Mouse (Mus musculus) T-helper 2 cell (primary cell): ENCODE data around the gene Ankrd45.
"Not testable (repeated sequence)": the region's sequence is repeated elsewhere in the genome, so short reads cannot be mapped to it uniquely, and the experiment has no call there.

Experiments used
- in situ Hi-C: fragments of 300-600 bp; cut with MboI, MseI; formaldehyde crosslinking; loops from one replicate; pipeline ENCODE4 v1.15.1; 2025; ENCODE audit warnings: high pct_unique_total_duplicates

Ankrd45 gene

DNA sequence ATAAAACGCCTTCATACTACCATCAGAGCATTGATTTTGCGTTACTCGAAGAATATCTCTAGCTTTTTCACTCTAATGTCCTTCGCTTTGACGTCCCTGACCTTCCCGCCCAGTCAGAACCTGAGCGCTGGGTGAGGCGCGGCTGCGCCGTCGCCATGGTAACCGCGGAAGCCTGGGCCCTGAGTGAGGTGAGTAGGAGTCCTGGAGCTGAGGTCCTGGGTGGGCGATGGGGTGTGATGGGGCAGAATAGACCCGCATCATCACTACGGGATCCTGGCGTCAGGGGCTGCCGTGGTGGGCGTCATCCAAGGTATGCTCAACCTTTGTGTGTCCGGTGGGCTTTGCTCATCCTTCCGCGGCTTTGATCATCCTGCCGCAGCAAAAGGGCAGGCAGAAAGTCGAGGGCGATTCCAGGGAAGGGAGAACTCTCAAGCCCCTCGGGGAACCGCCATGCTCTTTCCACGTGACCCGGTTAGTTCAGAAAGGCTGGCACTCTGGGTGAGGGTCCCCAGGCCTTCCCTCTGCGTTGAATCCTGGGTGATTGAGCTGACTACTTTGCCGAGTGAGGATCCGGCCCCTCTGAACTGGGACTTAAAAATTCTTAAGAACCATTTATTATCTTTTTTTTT, at the start of gene Ankrd45:
Gene Ankrd45 (plus strand): TSS at position 161 of the 629 bp plus-strand sequence.
- in situ Hi-C loops, result no loop called here

DNA sequence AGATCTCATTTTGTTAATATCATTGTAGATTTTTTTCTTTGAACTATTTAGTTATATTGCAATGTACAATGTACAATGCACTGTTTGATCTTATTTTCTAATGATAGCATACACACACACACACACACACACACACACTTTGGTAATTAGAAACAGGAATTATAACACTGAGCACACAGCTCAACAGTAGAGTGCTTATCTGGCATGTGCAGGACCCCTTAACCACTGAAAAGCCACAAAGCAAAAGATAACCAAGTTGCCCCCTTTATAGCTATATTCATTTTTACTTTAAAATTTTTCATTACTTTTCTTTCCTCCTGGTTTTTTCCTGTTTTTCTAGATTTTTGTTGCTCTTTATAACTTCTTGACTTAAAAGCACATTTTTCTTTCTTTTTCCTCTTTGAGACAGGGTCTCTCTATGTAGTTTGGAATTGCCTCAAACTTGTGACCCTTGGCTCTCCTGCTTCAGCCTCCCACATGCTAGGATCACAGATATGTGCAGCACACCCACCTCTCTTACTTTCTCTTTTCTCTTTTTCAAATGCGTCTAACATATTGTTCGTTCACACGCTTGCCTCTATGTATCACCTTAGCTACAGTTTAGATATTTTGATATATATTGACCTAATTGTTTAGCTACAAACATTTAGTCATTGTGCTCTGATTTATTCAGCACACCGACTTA, 42.6 kb upstream of the Ankrd45 start:
- in situ Hi-C loops, result no loop called here

DNA sequence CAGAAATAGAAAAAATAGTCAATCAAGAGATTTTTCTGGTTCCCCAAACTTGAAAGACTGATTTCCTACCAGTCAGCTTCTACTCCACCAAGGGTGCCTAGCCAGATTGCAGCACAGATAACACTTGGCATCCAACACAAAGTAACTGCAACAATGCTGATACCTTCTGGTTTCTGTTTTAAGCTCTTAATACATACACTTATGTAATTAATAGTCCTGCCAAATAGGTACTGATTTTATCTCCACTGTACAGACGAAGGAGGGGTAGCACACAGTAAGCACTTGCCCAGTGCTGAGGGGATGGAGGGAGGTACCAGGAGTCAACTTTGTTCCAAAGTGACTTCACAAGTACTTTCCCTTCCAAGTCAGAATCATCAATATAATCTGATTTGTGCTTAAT, 38.6 kb upstream of the Ankrd45 start:
- in situ Hi-C loops, result no loop called here

DNA sequence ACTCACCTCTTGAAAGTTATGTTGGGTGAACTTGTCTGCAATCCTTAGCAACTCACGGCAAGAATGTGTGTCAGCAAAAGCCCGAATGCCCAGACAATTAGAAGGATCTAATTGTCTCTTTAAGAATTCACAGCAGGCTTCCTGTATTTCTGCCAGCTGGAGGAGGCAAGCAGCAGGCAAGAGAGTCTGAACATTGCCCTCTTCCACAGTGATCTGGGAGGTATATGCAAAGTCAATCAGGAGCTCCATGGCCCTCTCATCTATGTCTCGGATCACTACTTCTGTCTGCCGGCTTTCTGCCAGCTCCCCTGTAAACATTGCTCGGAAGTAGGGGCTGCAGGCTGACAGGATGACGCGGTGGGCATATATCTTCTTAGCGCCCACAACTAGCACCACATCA, 33.3 kb upstream of the Ankrd45 start:
- in situ Hi-C loops, result no loop called here

DNA sequence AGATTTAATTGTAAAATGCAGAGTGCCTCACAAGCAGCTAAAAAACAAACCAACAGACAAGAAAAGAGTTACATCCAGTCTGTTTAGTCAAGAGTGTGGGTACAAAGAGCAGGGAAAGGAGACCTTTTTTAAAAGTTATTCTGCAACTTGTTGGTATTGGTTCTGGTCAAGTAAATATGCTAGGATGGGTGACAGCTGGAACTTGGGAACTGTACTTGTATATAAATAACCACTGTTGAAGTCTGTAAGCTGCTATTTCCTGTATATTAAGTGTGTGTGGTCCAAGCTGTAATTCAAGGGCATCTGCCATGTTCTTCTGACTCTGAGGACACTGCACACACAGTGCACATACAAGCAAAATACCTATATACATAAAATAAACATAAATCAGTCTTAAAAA, 27.9 kb upstream of the Ankrd45 start:
- in situ Hi-C loops, result no loop called here

DNA sequence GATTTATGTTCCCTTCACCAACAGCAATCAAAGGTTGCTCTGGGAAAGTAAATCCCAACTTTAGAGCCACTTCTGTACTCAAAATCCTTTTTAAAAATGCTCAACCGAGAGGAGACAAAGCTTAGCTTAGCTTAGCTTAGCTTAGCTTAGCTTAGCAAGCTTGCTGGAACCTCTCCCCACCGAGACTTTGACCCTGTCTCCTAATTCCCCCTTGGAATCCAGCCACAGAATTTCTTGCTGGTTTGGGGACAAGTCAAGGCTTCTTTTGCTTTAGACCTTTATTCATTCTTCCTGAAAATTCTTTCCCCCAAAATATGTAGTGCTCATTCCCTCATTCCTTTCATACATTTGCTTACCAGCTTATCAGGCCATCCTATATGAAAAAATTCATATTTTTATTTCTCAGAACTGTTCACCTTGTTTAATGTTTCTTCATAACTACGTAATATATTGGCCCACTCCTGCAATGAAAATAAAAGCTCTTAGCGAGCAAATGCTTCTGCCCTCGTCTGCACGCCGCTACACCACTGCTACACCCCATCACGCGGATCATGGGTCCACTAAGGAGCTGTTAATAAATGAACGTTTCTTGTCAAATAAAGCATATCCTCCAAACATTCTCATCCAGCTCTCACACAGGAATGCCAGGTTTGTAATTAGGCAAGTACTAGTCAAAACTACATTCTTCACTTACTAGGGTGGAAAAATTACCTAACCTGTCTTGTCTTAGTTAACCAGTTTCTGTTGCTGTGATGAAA, 19.7 kb upstream of the Ankrd45 start:
- in situ Hi-C loops, result no loop called here

DNA sequence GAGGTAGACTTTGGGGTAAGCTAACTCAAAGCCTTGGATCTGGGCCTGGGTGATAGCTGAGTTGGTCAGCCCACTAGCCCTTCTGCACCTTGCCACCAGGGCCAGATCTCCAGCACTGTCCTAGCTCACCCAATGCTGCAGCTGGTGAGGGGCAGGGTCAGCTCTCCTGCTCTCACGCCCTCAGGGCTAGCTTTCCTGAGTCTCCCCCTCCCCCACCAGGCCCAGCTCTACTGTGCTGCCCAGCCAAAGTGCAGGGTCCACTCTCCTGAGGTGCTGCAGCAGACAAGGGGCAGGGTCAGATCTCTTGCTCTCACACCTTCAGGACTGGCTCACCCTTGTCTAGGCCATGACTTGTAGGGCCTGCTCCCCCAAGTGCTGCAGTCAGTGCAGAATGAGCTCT, 16.0 kb upstream of the Ankrd45 start:
- in situ Hi-C loops, result no loop called here

DNA sequence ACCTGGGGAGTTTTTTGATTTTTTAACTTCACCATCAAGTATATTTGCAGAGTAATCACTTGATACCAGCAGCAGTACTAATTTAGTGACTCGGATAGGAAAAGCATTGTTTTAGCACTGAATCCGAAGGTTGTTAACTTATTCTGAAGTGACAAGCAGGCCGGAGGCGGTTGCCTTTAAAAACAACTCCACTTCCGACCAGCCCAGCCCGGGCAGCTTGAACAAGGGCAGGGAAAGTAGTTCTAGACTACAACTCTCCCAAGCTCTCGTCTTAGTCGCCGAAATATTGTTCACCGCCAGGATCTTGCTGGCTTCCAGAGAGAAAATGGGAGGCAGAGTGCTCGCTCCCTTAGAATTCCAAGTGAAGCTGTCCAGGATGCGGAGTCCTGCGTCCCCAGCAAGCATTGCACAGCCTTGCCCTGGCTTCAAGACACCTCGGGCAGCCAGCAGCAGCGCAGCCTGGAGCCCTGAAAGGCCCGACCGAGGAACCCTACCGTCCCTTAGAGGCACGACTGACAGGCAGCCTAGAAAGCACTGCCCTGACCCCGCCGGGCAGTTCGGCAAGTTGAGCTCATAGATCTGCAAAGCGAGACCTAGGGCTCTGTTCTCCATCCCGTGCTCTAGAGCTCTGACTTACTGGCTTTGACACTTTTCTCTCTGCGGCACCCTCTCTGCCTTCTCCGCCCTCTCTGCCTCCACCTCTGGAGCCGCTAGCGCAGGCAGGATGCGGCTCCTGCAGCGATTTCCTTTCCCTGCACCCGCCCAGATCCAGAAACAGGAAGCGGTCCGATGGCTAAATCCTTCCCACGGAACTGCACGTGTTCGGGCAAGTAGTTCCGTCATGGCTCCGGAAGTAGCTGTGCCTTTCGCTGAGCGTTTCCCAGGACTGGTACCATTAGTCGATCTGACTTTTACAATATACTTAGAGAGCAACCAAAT, 11.5 kb upstream of the Ankrd45 start, which contains the start of gene Klhl20:
Gene Klhl20 (minus strand): TSS at position 786 of the 939 bp plus-strand sequence.
- in situ Hi-C loops, result no loop called here

DNA sequence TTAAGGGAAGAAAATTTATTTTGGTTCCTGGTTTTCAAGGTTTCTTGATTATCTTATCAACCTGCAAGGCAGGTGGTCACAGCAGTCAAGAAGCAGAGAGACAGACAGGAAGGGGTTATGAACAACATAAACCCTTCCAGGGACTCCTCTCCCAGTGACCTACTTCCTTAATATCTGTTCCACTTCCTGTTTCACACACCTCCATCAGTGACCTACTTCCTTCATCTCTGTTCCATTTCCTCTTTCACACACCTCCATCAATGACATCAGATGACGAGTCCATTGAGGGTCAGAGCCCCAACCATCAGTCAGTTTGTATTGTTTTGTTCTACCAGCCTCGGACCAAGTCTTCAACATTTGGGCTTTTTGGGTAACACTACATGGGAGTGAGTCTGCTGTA, 3.0 kb upstream of the Ankrd45 start:
- in situ Hi-C loops, result no loop called here

DNA sequence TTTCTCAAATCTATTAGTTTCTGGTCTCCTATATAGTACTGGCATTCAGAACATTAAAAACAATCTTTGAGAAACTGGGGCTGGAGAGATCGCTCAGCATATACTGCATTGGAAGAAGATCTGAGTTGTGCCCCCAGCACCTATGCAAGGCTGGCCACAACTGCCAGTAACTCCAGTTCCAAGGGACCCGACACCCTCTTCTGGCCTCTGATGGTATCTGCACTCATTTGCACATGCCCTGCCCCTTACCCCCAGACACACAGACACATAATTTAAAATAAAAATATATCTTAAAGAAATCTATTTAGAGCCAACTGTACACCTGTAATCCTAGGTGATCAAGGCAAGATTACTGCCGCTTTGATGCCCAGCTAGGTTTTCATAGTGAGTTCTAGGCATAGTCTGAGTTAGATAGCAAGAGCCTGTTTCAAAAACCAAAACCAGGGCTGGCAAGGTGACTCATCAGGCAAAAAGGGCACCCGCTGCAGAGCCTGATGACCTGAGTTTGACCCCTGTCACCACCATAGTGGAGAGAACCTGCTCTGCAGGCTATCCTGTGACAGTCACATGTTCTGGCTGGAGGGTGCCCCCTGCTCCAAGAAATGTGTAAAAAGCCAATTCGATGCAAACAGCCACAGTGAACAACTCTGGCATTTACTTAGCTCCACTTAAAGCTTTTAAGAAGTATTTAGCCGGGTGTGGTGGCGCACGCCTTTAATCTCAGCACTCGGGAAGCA, 2.3 kb upstream of the Ankrd45 start:
- in situ Hi-C loops, result no loop called here

DNA sequence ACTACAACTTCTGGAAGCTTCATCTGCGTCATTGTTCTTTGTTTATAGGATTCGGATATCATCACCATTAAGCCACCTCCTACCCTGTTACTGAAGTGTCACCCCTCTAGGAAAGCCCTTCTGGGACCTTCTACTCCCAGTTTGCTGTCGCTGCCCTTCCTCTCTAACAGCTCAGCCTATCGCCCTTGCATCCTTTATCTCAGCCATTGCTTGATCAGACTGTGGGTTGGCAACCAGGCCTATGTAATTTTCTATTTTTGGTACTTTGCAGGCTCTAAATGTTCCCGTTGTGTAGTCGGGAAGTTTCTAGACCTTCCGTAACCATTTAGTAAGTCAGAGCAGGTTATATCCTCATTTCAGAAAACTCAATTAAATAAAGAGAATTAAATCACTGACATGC, 725 bp downstream of the Ankrd45 start:
- in situ Hi-C loops, result no loop called here

DNA sequence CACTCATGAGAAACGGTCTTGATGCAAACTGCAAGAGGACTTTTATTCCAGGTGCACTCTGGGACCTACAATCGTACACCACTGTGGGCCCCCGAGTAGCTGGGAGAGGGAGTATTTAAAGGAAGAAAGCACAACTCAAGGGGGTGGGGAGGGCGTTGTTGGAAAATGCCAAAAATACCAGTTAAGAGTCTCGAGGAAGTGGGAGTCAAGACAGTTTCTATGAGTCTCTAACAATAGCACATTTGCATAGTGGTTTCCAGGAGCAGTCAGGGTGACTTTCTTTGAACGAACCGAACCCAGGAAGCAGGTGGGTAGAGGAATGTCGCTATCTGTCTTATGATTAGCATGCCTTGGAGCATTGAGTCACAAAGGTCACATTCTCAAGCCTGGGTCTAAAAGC, 3.1 kb downstream of the Ankrd45 start:
- in situ Hi-C loops, result not testable (repeated sequence)

DNA sequence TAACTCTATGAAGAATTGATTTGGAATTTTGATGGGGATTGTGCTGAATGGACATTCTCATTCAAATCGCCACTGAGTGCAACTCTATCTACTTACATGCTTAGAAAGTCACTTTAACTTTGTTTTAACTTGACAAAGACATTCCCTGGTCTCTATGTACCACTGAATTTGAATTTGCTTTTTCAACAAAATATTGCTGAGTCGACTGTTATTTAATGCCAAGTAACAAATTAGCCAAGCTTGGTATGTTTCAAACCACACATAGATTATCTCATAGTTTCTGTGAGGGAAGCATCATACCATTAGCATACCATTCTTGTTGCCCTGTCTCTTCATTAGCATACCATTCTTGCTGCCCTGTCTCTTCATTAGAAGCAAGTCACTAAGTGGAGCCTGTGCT, 5.4 kb downstream of the Ankrd45 start:
- in situ Hi-C loops, result no loop called here

DNA sequence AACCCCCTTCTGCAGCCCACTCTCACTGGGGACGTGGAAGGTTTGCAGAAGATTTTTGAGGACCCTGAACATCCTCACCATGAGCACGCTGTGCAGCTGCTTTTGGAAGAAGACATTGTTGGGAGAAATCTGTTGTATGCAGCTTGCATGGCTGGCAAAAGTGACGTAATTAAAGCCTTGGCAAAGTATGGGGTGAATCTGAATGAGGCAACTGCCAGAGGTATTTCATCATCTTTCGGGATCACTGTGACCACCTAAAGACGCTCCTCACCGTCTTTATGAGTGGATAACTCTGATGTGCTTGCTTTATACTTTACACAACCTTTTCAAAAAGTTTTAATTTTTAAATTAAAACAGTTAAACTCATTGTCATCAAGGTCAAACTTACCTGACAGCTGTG, 8.6 kb downstream of the Ankrd45 start:
- in situ Hi-C loops, result no loop called here

DNA sequence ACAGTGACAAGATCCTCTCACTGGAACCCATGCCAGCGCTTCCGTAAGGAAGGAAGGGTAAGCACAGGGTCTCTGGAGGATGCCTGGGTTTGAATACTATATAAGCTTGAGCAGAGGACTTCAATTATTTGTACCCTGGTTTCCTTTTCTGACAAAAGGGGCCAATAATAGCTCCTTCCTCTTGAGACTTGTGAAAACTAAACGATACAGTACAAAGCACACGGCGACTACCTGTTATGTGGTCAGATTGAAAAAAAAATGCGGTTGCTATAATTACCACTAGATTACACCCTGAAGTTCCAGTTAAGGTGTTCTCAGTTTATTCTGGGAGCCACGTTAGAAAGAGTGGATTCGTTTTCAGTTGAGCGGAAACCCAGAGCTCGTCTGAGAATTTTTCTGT, 14.1 kb downstream of the Ankrd45 start:
- in situ Hi-C loops, result no loop called here

DNA sequence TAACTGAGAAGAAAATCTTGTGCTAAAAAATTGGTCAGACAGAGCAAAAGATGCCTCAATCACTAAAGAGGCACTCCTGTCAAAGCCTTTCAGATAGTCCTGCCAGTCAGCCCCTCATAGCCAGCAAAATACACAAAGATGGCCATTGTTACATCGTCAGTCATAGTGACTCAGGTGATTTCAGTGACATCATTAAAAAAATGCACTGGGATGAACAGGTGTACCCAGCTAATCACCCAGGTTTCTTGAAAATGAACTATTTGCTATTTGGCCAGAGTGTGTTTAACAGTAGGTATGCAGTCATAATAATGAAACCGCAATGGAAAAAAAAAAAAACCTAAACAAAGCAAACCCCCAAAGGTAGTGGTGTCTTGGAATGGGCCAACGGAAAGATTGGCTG, 16.7 kb downstream of the Ankrd45 start, which contains the start of gene Tex50:
Gene Tex50 (minus strand): TSS at position 101 of the 400 bp plus-strand sequence.
- in situ Hi-C loops, result no loop called here

DNA sequence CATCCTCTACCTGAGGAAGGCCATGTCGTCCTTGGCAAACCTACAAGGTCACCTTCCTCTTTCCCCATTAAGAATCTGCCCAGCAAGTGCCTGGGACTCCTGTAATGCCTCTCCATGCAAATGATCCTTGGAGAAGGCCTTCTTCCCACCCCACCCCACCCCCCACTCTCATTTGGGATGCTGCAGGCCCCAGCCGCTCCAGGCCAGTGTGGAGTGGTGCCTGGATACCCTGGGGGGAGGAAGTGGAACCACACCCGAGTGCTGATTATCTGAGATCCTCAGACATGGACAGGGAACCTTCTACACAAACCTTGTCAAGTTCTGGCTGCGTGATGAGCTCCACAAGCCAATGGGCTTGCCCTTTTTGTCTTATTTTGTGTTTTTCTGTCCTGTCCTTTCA, 17.8 kb downstream of the Ankrd45 start:
- in situ Hi-C loops, result no loop called here

DNA sequence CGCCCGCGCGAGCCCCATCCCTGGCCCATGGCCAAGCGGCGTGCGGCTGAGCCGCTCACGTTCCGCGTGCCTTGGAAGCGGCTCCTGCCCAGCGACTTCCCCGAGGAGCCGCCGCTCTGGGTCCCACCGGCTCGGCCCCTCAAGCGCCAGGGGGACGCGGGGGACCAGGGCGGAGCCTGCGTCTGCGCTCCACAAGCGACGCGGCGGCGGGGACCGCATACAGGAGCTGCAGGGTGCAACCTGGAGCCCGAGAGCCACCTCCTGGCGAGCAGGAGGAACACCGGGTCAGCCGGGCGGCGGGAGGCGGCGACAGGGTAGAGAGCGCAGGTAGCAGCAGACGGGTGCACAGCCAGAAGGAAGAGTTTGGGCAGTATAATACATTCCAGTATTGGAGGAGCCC, 28.2 kb downstream of the Ankrd45 start:
- in situ Hi-C loops, result no loop called here

DNA sequence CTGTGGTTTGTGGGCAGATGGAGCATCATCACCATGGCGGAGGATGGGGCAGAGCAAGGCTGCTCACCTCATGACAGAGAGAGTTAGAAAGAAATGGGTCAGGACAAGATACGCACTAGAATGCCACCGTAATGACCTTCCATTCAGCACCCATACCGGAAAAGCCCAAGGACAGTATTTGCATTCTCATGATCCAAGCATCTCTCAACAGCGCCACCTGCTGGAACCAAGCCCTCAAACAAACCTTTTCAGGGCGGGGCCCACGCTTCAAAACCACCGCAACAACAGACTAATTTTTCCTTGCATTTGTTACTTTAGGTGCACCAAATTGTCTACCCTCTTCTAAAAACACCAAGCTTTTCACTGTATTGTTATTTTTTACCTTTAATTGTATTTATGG, 38.2 kb downstream of the Ankrd45 start:
- in situ Hi-C loops, result no loop called here

DNA sequence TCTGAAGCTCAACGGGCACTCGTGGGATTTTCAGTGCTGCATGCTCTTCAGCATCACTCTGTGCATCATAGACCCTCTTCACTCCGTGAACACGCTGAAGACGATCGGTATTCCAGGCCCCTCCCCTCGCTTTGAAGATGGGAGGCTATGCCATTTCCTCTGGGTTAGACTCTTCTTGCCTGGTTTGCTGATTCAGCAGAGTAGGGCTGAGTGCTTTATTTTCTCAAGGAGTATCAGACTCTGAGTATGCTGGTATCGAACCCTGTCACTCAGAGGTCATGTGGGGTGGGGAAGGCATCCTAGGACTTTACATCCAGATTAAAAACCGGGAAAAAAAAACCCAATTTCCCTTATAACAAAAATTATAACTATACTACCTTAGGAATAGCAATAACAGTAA, 39.9 kb downstream of the Ankrd45 start:
- in situ Hi-C loops, result no loop called here

DNA sequence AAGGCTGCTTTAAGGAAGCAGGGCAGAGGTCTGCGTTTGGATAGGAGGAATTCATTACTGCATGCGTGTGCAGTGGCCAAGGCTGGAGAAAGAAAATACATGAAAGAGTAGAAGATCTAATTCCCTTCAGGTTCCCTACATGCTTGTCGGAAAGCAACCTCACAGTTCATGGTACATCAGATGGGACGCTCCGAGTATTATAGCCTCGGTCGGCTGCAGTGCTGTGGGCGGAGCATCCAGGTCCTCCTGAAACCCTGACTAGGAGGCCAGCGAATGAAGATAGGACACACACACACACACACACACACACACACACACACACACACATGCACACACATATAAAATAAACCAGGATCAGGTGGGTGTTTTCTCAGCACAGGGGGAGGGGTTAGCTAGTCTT, 41.2 kb downstream of the Ankrd45 start:
- in situ Hi-C loops, result no loop called here
